Mouse (Mus musculus) neural tube, embryonic 14.5 days (tissue): ENCODE data around the gene Becn1. TPM values are rescaled to one million over a fixed set of nuclear protein-coding genes. Genes with fewer than 3 reads are reported as not detected.

Source experiments
- ATAC-seq: fragments of 200-750 bp; cut with Nextera tagmentation; 2 replicates; pipeline ENCODE4 v1.8.0; 2017; ENCODE audit warnings: low read depth, mild to moderate bottlenecking, moderate TSS enrichment, moderate library complexity
- H3K27ac ChIP-seq: fragments of 300-500 bp; sonication (generic); 2 replicates; pipeline ENCODE4 v1.5.1; 2014; ENCODE audit warnings: low read depth, mild to moderate bottlenecking, control low read depth, low read length, moderate library complexity, mixed read lengths
- H3K27me3 ChIP-seq: fragments of 300-500 bp; sonication (generic); 2 replicates; pipeline ENCODE4 v1.6.1; 2014; ENCODE audit warnings: low read length; ENCODE audit not compliant: control insufficient read depth, insufficient read depth
- H3K36me3 ChIP-seq: fragments of 300-500 bp; sonication (generic); 2 replicates; pipeline ENCODE4 v1.6.1; 2014; ENCODE audit warnings: low read length, mixed read lengths; ENCODE audit not compliant: control insufficient read depth, insufficient read depth
- H3K4me1 ChIP-seq: fragments of 300-500 bp; sonication (generic); 2 replicates; pipeline ENCODE4 v1.6.1; 2014; ENCODE audit warnings: low read length; ENCODE audit not compliant: control insufficient read depth, insufficient read depth
- H3K4me2 ChIP-seq: fragments of 300-500 bp; sonication (generic); 2 replicates; pipeline ENCODE4 v1.6.1; 2014; ENCODE audit warnings: mild to moderate bottlenecking, low read depth, low read length, control low read depth
- H3K4me3 ChIP-seq: fragments of 300-500 bp; sonication (generic); 2 replicates; pipeline ENCODE4 v1.5.1; 2014; ENCODE audit warnings: low read depth, low read length, control low read depth, mixed read lengths
- H3K9ac ChIP-seq: fragments of 300-500 bp; sonication (generic); replicated peaks from 2 replicates; pipeline ENCODE4 v1.6.1; 2014; ENCODE audit warnings: low read depth, mild to moderate bottlenecking, control low read depth, low read length, mixed read lengths
- H3K9me3 ChIP-seq: fragments of 300-500 bp; sonication (generic); 2 replicates; pipeline ENCODE4 v1.6.1; 2016; ENCODE audit warnings: low read length; ENCODE audit not compliant: control insufficient read depth
- WGBS: fragments of 180-500 bp; shearing (Covaris S2); extraction: QIAGEN DNeasy Blood & Tissue Kit; methylation state at CpG from one replicate; pipeline ENCODE4 v1.1.7; 2014; 5-methylcytosine and 5-hydroxymethylcytosine counted together
- polyA plus RNA-seq: library from polyadenylated mRNA; unstranded; fragments of >200 nt; fragmentation: Nextera tagmentation; extraction: Ambion mirVana; gene quantifications from 2 replicates; pipeline ENCODE4 v1.2.1, GENCODE M21; 2014

Gene Becn1
- polyA plus RNA-seq, 1 experiment from 2014 or later: 178 TPM

DNA sequence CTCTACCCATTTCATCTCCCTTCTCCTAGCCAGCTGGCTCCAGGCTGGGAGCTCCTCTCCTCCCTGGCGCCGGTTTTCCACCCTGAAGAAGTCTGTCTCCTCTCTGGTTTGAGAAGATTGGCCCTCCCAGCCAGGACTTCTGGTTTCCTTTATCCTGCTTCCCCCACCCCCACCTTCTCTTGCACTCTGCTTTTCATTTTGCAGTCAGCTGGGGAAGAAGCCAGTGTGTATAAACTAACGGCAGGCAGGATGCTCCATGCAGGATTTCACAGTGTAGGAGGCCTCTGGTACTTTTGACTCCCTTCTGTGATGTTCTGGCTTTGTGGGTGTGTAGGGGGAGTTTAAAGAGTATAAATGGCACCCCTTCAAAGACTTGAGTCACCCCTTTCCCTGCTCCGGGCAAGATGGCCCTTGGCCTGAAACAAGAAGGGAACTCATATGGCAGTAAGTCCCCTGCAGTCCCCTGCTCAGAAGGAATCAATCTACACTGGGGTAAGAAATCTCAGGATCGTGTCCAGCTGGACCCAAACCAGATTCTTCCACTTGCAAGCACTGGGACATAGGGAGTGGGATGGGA lies 63.9 kb downstream of the Becn1 start:
- no peak for ATAC-seq
- no peaks in the 10 kb centered on the region for H3K9me3 ChIP-seq
- H3K4me1 ChIP-seq: no peaks in the 10 kb centered on the region
- H3K4me2 ChIP-seq: no peak overlapping the region
- H3K9ac ChIP-seq: no peak overlapping the region
- H3K36me3 ChIP-seq: no peaks in the 10 kb centered on the region
- H3K27ac ChIP-seq: no peak overlapping the region
- 59% methylated on average over 5 of the region's 5 CpGs for WGBS
- no peak overlapping the region for H3K4me3 ChIP-seq
- no peaks in the 10 kb centered on the region for H3K27me3 ChIP-seq

DNA sequence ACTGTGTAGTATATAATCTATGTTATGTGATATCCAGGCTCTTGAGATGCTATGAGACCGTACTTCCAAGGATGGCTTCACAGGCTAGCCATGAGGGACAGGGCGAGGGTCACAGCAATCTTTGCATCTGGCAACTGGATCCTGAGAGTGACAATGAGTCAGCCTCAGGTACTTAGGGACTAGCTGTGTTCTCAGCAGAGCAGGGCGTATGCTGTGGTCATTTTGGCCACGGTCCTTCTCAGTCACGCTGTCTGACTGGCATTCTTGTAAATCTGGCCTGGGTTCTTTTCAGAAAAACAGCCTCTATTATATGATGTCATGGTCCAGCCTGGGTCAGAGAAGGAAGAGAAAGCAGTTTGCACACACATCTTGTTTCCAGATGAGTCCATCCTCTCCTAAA lies 65.3 kb downstream of the Becn1 start:
- Histone ChIP-seq H3K4me1 (no peaks in the 10 kb centered on the region), H3K4me2 (no peak overlapping the region), H3K27me3 (no peaks in the 10 kb centered on the region; the same call in 1 of the 2 replicates), H3K9me3 (no peaks in the 10 kb centered on the region), H3K9ac (no peak overlapping the region), H3K4me3 (no peak overlapping the region), H3K36me3 (no peaks in the 10 kb centered on the region), H3K27ac (no peak overlapping the region)
- ATAC-seq: no peak
- 94% methylated on average over 5 of the region's 5 CpGs for WGBS

Other genes with a start within 250 kb of the Becn1 start
- 7.0 and 9.8 TPM in 2 replicates for gene Naglu, start 232.3 kb downstream of the Becn1 start, polyA plus RNA-seq
- gene Hsd17b1, start 223.9 kb downstream of the Becn1 start, polyA plus RNA-seq: 0.35 TPM in 1 of 2 replicates, not detected in the other
- 38.3 and 39.2 TPM in 2 replicates for gene Coasy, start 219.7 kb downstream of the Becn1 start, polyA plus RNA-seq
- gene Mlx, start 215.0 kb downstream of the Becn1 start, polyA plus RNA-seq: 84.6 and 95.7 TPM in 2 replicates
- gene Psmc3ip, start 206.8 kb downstream of the Becn1 start, polyA plus RNA-seq: 17.0 and 19.0 TPM in 2 replicates
- gene Retreg3, start 182.4 kb downstream of the Becn1 start, polyA plus RNA-seq: 10.6 and 17.6 TPM in 2 replicates
- 63.3 and 63.7 TPM in 2 replicates for gene Tubg1, start 182.3 kb downstream of the Becn1 start, polyA plus RNA-seq
- 48.5 and 62.6 TPM in 2 replicates for gene Tubg2, start 146.4 kb downstream of the Becn1 start, polyA plus RNA-seq
- 7.5 and 8.3 TPM in 2 replicates for gene Cntnap1, start 131.8 kb downstream of the Becn1 start, polyA plus RNA-seq
- gene Plekhh3, start 130.9 kb downstream of the Becn1 start, polyA plus RNA-seq: 7.2 and 10.5 TPM in 2 replicates
- 0.12 and 0.30 TPM in 2 replicates for gene Ccr10, start 126.8 kb downstream of the Becn1 start, polyA plus RNA-seq
- gene Ezh1, start 75.8 kb downstream of the Becn1 start, polyA plus RNA-seq: 28.4 and 30.7 TPM in 2 replicates
- gene Ramp2, start 56.3 kb downstream of the Becn1 start, polyA plus RNA-seq: 63.1 and 103 TPM in 2 replicates
- gene Vps25, start 48.6 kb downstream of the Becn1 start, polyA plus RNA-seq: 121 and 134 TPM in 2 replicates
- gene Wnk4, start 41.7 kb downstream of the Becn1 start, polyA plus RNA-seq: 4.2 and 5.9 TPM in 2 replicates
- 0.75 and 0.86 TPM in 2 replicates for gene Cntd1, start 23.3 kb downstream of the Becn1 start, polyA plus RNA-seq
- 242 and 258 TPM in 2 replicates for gene Coa3, start 23.2 kb downstream of the Becn1 start, polyA plus RNA-seq
- gene Psme3, start 13.9 kb upstream of the Becn1 start, polyA plus RNA-seq: 73.3 and 88.3 TPM in 2 replicates
- 1.7 and 2.0 TPM in 2 replicates for gene Aoc2, start 22.8 kb upstream of the Becn1 start, polyA plus RNA-seq
- 0.10 TPM in 1 of 2 replicates, not detected in the other for gene Aoc3, start 28.3 kb upstream of the Becn1 start, polyA plus RNA-seq
- gene G6pc, start 65.3 kb upstream of the Becn1 start, polyA plus RNA-seq: not detected in 2 replicates
- 89.5 and 100 TPM in 2 replicates for gene Aarsd1, start 115.3 kb upstream of the Becn1 start, polyA plus RNA-seq
- 8.1 and 8.9 TPM in 2 replicates for gene Gm27029, start 122.5 kb upstream of the Becn1 start, polyA plus RNA-seq
- 20.4 and 24.1 TPM in 2 replicates for gene Rundc1, start 122.8 kb upstream of the Becn1 start, polyA plus RNA-seq
- gene Ptges3l, start 123.0 kb upstream of the Becn1 start, polyA plus RNA-seq: 1.8 and 3.0 TPM in 2 replicates
- gene Rpl27, start 140.0 kb upstream of the Becn1 start, polyA plus RNA-seq: 257 and 271 TPM in 2 replicates
- gene Ifi35, start 146.1 kb upstream of the Becn1 start, polyA plus RNA-seq: 1.4 and 2.0 TPM in 2 replicates
- gene Rnd2, start 162.7 kb upstream of the Becn1 start, polyA plus RNA-seq: 37.9 and 61.8 TPM in 2 replicates
- gene Vat1, start 163.9 kb upstream of the Becn1 start, polyA plus RNA-seq: 67.4 and 90.8 TPM in 2 replicates
- 1.6 and 1.9 TPM in 2 replicates for gene Brca1, start 249.7 kb upstream of the Becn1 start, polyA plus RNA-seq
- gene Nbr1, start 249.9 kb upstream of the Becn1 start, polyA plus RNA-seq: 85.8 and 111 TPM in 2 replicates